Mouse (Mus musculus): ENCODE data around the gene Cdhr2.

GRCm38 (mm10) chr13:54737488-54738212 lies 36.4 kb downstream of the Cdhr2 start:
- no peak for TF ChIP-seq CTCF (IDR thresholded peaks at IDR 0.05)
- no peak for TF ChIP-seq EP300 (IDR thresholded peaks at IDR 0.05; ENCODE audit: insufficient read depth, low read depth, low read length)
- TF ChIP-seq POLR2A (IDR thresholded peaks at IDR 0.05; ENCODE audit: insufficient read depth, low read depth, low read length) = no peak

All from heart, adult 2 months (tissue).